Mouse (Mus musculus) E14TG2a.4 (cell line): ENCODE results near the gene Wipf2.

ENCODE experiments used
- H3K27me3 ChIP-seq: 2 replicates; pipeline ENCODE4 v1.6.1; 2014; ENCODE audit warnings: low read length, control low read depth; ENCODE audit not compliant: insufficient read depth
- H3K36me3 ChIP-seq: 2 replicates; pipeline ENCODE4 v1.6.1; 2014; ENCODE audit warnings: low read length, control low read depth; ENCODE audit not compliant: insufficient read depth
- H3K4me1 ChIP-seq: replicated peaks from 2 replicates; pipeline ENCODE4 v1.6.1; 2014; ENCODE audit warnings: low read depth, low read length, control low read depth
- H3K4me3 ChIP-seq: replicated peaks from 2 replicates; pipeline ENCODE4 v1.5.1; 2014; ENCODE audit warnings: mild to moderate bottlenecking, low read length
- H3K9me3 ChIP-seq: 2 replicates; pipeline ENCODE4 v1.6.1; 2014; ENCODE audit warnings: low read length, control low read depth
- CTCF ChIP-seq: conservative IDR thresholded peaks from 2 replicates; pipeline ENCODE4 v1.5.1; 2014; ENCODE audit warnings: low read length
- NANOG ChIP-seq: IDR thresholded peaks from 2 replicates; pipeline ENCODE4 v1.6.1; 2014; ENCODE audit warnings: borderline replicate concordance, low read length, mixed read lengths
- POU5F1 ChIP-seq: IDR thresholded peaks from 2 replicates; pipeline ENCODE4 v1.6.1; 2014; ENCODE audit warnings: low read length, borderline replicate concordance

Wipf2 gene

GRCm38 (mm10) chr11:98835725-98836124, 27.7 kb upstream of the Wipf2 start:
- no peak for TF ChIP-seq CTCF
- no peak for TF ChIP-seq NANOG
- TF ChIP-seq POU5F1, result no peak
- H3K9me3 ChIP-seq, result no peaks in the 10 kb centered on the region
- peaks cover 30% of the 10 kb centered on the region for H3K36me3 ChIP-seq
- H3K4me3 ChIP-seq, result peak overlapping the region; percentile 90
- peaks cover 58% of the 10 kb centered on the region for H3K4me1 ChIP-seq
- peaks cover 46% of the 10 kb centered on the region for H3K27me3 ChIP-seq

GRCm38 (mm10) chr11:98836128-98836527, 27.3 kb upstream of the Wipf2 start:
- peaks cover 27% of the 10 kb centered on the region for H3K36me3 ChIP-seq
- TF ChIP-seq NANOG, result no peak
- no peak for TF ChIP-seq CTCF
- no peak for TF ChIP-seq POU5F1
- peaks cover 49% of the 10 kb centered on the region for H3K27me3 ChIP-seq
- peak overlapping the region; percentile 90 for H3K4me3 ChIP-seq
- peaks cover 55% of the 10 kb centered on the region for H3K4me1 ChIP-seq
- no peaks in the 10 kb centered on the region for H3K9me3 ChIP-seq

- H3K36me3 ChIP-seq, result peaks cover 21% of the 10 kb centered on the region
- TF ChIP-seq CTCF, result no peak
- TF ChIP-seq POU5F1, result no peak
- no peak for TF ChIP-seq NANOG
Observed at GRCm38 (mm10) chr11:98836651-98837141, 26.7 kb upstream of the Wipf2 start, which contains the start of gene Rapgefl1. Gene Rapgefl1 (plus strand): TSS chr11:98836785.

GRCm38 (mm10) chr11:98837231-98837704, 26.2 kb upstream of the Wipf2 start:
- H3K36me3 ChIP-seq, result peaks cover 16% of the 10 kb centered on the region
- H3K4me3 ChIP-seq, result peak overlapping the region; percentile 90
- TF ChIP-seq POU5F1 (no peak), NANOG (no peak)
- peaks cover 52% of the 10 kb centered on the region for H3K4me1 ChIP-seq
- peaks cover 53% of the 10 kb centered on the region for H3K27me3 ChIP-seq
- H3K9me3 ChIP-seq, result no peaks in the 10 kb centered on the region

More at GRCm38 (mm10) chr11:98836651-98837141, 26.7 kb upstream of the Wipf2 start, which contains the start of gene Rapgefl1:
- Histone ChIP-seq H3K9me3 (no peaks in the 10 kb centered on the region), H3K4me1 (peaks cover 52% of the 10 kb centered on the region), H3K27me3 (peaks cover 49% of the 10 kb centered on the region), H3K4me3 (peak within 1 kb of the TSS; percentile 90)

- Histone ChIP-seq H3K36me3 (peaks cover 9% of the 10 kb centered on the region), H3K4me1 (peaks cover 52% of the 10 kb centered on the region), H3K9me3 (no peaks in the 10 kb centered on the region), H3K4me3 (peak overlapping the region; percentile 90), H3K27me3 (peaks cover 55% of the 10 kb centered on the region)
- no peak for TF ChIP-seq NANOG
- TF ChIP-seq CTCF, result no peak
- no peak for TF ChIP-seq POU5F1
Observed at GRCm38 (mm10) chr11:98837917-98838316, 25.5 kb upstream of the Wipf2 start.

- no peak overlapping the region for H3K4me3 ChIP-seq
- peaks cover 55% of the 10 kb centered on the region for H3K27me3 ChIP-seq
- peaks cover 3% of the 10 kb centered on the region for H3K36me3 ChIP-seq
- no peak for TF ChIP-seq POU5F1
- TF ChIP-seq NANOG, result no peak
- no peak for TF ChIP-seq CTCF
- no peaks in the 10 kb centered on the region for H3K9me3 ChIP-seq
- peaks cover 47% of the 10 kb centered on the region for H3K4me1 ChIP-seq
Observed at GRCm38 (mm10) chr11:98838512-98838911, 24.9 kb upstream of the Wipf2 start.

- H3K27me3 ChIP-seq, result peaks cover 58% of the 10 kb centered on the region
- TF ChIP-seq NANOG (no peak), CTCF (no peak), POU5F1 (no peak)
- H3K9me3 ChIP-seq, result no peaks in the 10 kb centered on the region
- H3K4me1 ChIP-seq, result peaks cover 38% of the 10 kb centered on the region
- H3K36me3 ChIP-seq, result no peaks in the 10 kb centered on the region
- H3K4me3 ChIP-seq, result no peak overlapping the region
Observed at GRCm38 (mm10) chr11:98839402-98839801, 24.0 kb upstream of the Wipf2 start.

- Histone ChIP-seq H3K27me3 (peaks cover 62% of the 10 kb centered on the region), H3K4me3 (no peak overlapping the region), H3K9me3 (no peaks in the 10 kb centered on the region), H3K36me3 (no peaks in the 10 kb centered on the region), H3K4me1 (peaks cover 33% of the 10 kb centered on the region)
- TF ChIP-seq NANOG (no peak), POU5F1 (no peak), CTCF (no peak)
Observed at GRCm38 (mm10) chr11:98839897-98840296, 23.5 kb upstream of the Wipf2 start.

- Histone ChIP-seq H3K36me3 (no peaks in the 10 kb centered on the region), H3K4me3 (peak overlapping the region; percentile 48), H3K9me3 (no peaks in the 10 kb centered on the region), H3K27me3 (peaks cover 61% of the 10 kb centered on the region), H3K4me1 (peaks cover 45% of the 10 kb centered on the region)
- TF ChIP-seq POU5F1 (no peak), CTCF (peak; percentile 10; the same call in 1 of the 2 replicates)
Observed at GRCm38 (mm10) chr11:98846016-98846415, 17.4 kb upstream of the Wipf2 start.
